Mouse (Mus musculus) liver, embryonic 14.5 days (tissue): Measurements from ENCODE around the gene Gle1.

Source experiments
- CTCF ChIP-seq: IDR thresholded peaks from 2 replicates; pipeline ENCODE4 v1.5.1; 2016; ENCODE audit warnings: antibody characterized with exemption, low read depth, control low read depth
- EP300 ChIP-seq: IDR thresholded peaks from 2 replicates; pipeline ENCODE4 v1.6.1; 2016; ENCODE audit warnings: antibody characterized with exemption, low read depth

DNA sequence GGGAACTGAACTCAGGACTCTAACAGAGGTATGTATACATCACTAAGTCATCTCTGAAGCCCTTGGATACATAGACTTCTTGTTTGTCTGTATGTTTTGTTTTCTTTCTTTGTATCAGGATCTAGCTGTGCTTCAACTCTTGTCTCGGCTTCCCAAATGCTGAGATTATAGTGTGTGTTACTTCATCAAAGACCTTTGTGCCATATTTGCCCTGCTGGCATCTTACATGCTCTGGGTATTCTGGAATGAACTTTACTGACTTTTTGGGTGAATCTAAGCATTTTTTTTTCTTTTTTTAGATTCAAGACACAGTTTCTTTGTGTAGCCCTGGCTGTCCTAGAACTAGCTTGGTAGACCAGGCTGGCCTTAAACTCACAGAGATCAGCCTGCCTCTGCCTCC, 45.4 kb downstream of the Gle1 start:
- TF ChIP-seq EP300 (no peak), CTCF (no peak)
